Mouse (Mus musculus) frontal cortex, postnatal 14 days (tissue): Measurements from ENCODE around the gene Ccdc142.
A peak's percentile ranks its signal among the peaks of the same experiment; 100 is the strongest.

Experiments
- DNase-seq, 2 experiments: peaks; one replicate each; pipeline ENCODE4 v3.0.0; 2022; ENCODE audit warnings: low spot score in 2 of 2

Gene Ccdc142

GRCm38 (mm10) chr6:83101316-83101687 is at the start of gene Ccdc142, which contains the start of gene Gm42688:
Gene Ccdc142, plus strand, starts transcription at chr6:83101601.
Gene Gm42688, plus strand, starts transcription at chr6:83101617.
- DNase-seq = peak; percentile 84 to 87

- DNase-seq = peak in 1 of 2 experiments; percentile 38
Observed at GRCm38 (mm10) chr6:83053136-83053960, 48.1 kb upstream of the Ccdc142 start.

- DNase-seq = peak; percentile 95 to 96
Observed at GRCm38 (mm10) chr6:83054074-83054851, 47.1 kb upstream of the Ccdc142 start, which contains the start of gene Aup1. Gene Aup1, plus strand, starts transcription at chr6:83054521.

GRCm38 (mm10) chr6:83054871-83055431 is 46.5 kb upstream of the Ccdc142 start, which contains the start of gene Htra2:
Gene Htra2, minus strand, starts transcription at chr6:83055273.
- DNase-seq = no peak

- DNase-seq = no peak
Observed at GRCm38 (mm10) chr6:83057790-83058189, 43.6 kb upstream of the Ccdc142 start, which contains the start of gene Dqx1. Gene Dqx1, plus strand, starts transcription at chr6:83057844.

GRCm38 (mm10) chr6:83058725-83059124 is 42.7 kb upstream of the Ccdc142 start:
- no peak for DNase-seq

GRCm38 (mm10) chr6:83065995-83066394 is 35.4 kb upstream of the Ccdc142 start:
- DNase-seq = no peak

- no peak for DNase-seq
Observed at GRCm38 (mm10) chr6:83066441-83066840, 35.0 kb upstream of the Ccdc142 start.

- no peak for DNase-seq
Observed at GRCm38 (mm10) chr6:83068221-83068620, 33.2 kb upstream of the Ccdc142 start.

GRCm38 (mm10) chr6:83068706-83069487 is 32.5 kb upstream of the Ccdc142 start:
- DNase-seq = no peak

- no peak for DNase-seq
Observed at GRCm38 (mm10) chr6:83069488-83070246, 31.7 kb upstream of the Ccdc142 start.

GRCm38 (mm10) chr6:83070247-83070310 is 31.3 kb upstream of the Ccdc142 start, which contains the start of gene Tlx2:
Gene Tlx2, minus strand, starts transcription at chr6:83070293.
- no peak for DNase-seq

GRCm38 (mm10) chr6:83070311-83071219 is 30.8 kb upstream of the Ccdc142 start:
- no peak for DNase-seq

- DNase-seq = no peak
Observed at GRCm38 (mm10) chr6:83071220-83071619, 30.2 kb upstream of the Ccdc142 start.

GRCm38 (mm10) chr6:83074979-83075378 is 26.4 kb upstream of the Ccdc142 start:
- no peak for DNase-seq

- peak in 1 of 2 experiments; percentile 41 for DNase-seq
Observed at GRCm38 (mm10) chr6:83077630-83078323, 23.6 kb upstream of the Ccdc142 start, which contains the start of gene Pcgf1. Gene Pcgf1, plus strand, starts transcription at chr6:83077869.

- peak; percentile 96 to 100 for DNase-seq
Observed at GRCm38 (mm10) chr6:83078324-83078858, 23.0 kb upstream of the Ccdc142 start.

GRCm38 (mm10) chr6:83080210-83080609 is 21.2 kb upstream of the Ccdc142 start:
- no peak for DNase-seq

- no peak for DNase-seq
Observed at GRCm38 (mm10) chr6:83083497-83083896, 17.9 kb upstream of the Ccdc142 start.
